Mouse (Mus musculus) 3134 (cell line): Measurements from ENCODE around the gene Bcl6b.
A peak's percentile ranks its signal among the peaks of the same experiment; 100 is the strongest.

ENCODE experiments used
- DNase-seq: peaks from one replicate; pipeline ENCODE4 v3.0.0-alpha.2; 2011; ENCODE audit warnings: low spot score; ENCODE audit not compliant: insufficient read length; ENCODE audit errors: extremely low read depth

Bcl6b gene

DNA sequence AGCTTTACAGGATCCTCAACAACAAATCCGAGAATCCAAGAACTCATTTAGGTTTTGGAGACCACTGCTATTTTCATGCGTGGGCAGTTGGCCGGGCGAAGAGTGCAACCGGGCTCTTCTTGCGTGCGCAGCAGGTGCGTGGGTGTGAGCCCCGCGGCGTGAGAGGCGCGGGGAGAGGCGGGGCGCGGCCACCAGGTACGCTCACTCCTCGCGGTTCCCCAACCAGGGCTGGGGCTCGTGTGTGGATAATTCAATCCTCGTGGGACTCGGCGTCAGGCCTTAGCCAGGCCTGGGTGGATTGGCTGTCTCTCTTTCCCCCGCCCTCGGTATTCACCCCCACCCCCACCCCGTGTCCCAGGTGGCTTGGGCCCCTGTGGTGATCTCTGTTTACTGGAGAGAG is 15.9 kb downstream of the Bcl6b start:
- DNase-seq, result no peak

DNA sequence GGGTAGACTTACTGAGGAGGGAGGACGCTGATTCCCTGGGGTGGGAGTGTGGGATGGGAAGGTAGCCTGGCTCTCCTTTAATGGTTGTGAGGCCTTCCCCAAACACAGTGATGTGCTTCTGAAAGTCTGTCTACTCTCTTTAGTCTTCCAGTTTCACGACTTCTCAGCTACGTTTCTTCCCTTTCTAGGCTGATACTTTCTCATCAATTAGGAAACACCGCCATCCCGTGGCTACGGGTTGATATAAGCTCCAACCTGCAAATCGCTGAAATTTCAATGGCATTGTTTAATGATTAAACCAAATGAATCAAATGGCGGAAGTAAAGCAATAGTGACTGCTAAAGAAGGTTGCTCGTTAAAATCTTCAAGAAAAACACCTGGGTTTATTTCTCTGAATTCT is 16.7 kb downstream of the Bcl6b start:
- peak; percentile 65 for DNase-seq

DNA sequence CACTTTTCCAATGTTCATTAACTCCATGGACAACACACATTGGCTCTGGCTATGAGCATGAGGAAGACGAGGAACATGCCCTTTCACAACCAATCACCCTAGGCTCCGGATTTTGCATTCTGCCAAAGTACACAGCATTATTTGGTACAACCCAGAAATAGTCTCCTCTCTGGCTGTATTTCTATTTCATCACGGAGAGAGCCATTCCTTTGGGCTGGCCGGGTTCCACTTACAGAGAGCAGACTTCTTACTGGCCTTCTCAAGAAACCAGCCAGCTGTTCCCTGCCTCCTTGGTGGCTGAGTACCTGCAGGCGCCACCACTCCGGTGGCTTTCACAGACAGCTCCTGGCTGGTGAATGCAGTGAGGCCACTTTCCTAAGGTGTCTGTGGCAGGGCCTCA is 17.2 kb downstream of the Bcl6b start, which contains the start of gene Slc16a11:
TSS of gene Slc16a11 (plus strand) at position 330 of the 400 bp plus-strand sequence.
- DNase-seq, result no peak

DNA sequence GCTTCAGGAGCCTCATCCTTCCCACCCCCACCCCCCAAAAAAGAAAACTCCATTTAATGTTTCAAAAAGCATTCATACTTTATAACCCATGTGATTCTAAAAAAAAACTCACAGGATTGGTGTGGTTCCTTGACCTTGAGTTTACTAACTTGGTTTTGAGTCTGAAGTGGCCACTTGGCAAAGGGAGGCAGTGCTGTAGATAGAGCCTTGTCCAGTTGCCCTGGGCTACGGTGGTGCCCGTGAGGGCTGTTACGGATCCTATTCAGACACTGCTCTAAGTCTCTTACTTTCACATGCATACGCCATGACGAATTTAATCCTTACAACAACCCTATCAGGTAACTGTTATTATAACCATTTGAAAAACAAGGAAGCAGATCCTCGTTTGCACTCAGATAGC is 17.6 kb downstream of the Bcl6b start:
- DNase-seq, result no peak

DNA sequence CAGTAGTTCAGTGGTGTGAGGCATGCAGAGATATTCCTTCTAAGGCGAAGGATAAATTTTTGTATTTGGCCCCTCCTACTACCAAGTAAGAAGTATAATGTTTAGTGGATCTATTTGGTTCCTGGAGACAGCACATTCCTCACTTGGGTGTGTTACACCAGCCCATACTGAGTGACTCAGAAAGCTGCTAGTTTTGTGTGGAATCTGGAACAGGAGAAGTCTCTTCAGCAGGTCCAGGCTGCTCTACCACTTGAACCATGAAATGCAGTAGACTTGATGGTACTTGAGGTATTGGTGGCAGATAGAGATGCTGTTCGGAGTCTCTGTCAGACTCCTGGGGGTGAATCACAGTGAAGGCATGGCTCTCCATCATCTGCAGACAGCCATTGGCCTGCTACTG is 18.9 kb downstream of the Bcl6b start:
- DNase-seq, result peak; percentile 67

DNA sequence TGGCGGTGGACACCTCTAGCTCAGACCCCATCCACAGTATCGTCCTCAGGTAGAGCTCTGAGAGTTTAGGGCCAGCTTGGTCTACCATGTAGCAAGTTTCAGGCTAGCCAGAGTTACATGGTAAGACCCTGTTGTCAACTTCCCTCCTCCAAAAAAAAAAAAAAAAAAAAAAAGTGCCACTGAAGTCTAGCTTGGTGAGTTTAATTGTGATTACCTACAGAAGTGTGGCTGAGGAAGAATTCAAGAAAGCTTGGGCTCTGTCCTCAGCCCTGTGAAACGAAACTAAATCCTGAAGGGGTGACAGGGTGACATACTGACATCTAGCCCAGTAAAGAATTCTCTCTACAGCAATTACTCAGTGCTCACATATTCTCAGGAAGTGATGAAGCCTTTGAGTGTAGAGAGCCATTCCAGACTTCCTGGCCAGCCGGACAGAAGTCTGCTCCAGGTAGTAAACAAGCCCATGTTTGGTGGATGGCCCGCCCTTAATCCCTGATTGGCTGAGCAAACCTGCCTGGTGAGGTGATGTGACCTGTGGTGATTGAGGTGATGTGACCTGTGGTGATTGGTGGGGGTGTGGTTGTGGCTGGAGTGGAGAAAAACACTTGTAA is 20.7 kb downstream of the Bcl6b start:
- DNase-seq, result no peak

DNA sequence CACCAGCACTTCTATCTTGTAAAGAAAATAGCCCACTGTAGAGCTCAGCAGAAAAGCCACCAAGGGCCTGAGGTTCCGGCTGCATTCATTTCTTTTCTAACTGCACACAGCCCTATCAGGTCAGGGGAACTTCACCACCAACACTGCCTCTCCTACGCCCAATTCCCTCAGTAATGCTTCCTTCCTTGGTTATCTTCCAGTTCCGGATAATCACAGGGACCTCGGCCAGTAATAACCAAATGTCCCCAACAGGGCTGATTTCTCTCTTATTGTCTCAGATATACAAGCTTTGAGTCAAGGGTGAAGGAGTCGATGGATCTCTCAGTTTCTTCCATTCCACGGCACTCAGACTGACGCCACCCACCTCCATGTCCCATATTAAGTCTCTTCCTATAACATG is 22.3 kb downstream of the Bcl6b start:
- no peak for DNase-seq

DNA sequence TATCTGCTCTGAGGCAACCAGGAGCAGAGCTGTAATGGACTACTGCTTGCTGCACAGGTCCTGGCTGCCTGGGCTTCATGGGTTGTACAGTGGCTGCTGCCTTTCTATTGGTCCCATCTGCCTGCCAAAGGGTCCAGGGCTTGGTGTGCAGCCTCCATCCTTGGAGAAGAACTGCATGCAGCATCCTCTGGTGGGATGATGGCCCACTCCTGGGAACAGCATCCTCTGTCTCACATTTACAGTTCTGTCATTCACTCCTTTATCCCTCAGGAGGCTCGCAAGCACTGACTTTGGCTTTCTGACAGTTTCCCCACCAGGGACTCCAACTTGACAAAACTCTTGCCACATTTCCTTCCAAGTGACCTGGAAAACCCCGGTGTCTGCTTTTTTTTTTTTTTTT is 22.8 kb downstream of the Bcl6b start:
- DNase-seq, result no peak

DNA sequence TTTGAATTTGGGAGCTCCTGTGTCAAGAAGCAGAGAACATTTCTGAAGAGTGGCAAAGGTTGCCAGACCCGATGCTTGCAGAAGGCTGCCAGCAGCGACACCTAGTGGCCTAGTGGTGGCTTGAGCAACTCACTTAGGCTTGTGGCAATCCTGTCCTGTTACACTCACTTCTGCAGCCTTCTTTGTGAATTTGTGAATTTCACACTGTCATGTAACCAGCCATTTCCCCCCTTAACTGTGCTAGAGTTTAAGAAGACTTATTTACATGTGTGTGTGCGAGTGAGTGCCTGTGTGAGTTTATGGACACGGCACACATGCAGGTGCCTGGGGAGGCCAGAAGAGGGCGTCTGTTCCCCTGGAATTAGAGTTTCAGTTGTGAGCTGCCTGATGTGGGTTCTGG is 27.9 kb downstream of the Bcl6b start:
- peak; percentile 57 for DNase-seq

DNA sequence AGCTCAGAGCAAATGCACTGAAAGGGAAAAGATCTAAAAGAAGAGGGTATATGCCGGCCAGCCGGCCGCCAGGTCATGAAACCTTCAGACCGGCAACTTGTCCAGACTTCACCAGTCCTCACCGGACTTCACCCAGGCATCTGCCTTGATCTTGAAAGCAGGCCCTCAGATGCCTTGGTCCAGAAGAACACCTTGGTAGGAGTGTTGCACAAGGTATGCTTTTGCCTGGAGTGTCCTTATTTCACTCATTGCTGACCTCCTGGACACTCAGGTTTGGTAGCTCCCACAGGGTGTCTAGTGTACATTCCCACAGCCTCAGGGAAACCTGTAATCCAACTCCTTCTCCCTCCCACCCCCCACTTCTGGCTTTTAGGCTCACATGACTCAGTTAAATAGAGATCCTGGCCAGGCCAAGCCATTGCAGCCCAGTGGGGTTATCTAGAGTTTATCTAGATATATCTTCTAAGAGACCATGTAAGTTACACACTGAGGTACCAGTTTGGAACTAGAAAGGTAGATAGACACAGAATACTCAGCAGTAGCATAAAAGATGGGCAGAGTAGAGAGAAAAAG is 29.5 kb downstream of the Bcl6b start:
- DNase-seq, result no peak

DNA sequence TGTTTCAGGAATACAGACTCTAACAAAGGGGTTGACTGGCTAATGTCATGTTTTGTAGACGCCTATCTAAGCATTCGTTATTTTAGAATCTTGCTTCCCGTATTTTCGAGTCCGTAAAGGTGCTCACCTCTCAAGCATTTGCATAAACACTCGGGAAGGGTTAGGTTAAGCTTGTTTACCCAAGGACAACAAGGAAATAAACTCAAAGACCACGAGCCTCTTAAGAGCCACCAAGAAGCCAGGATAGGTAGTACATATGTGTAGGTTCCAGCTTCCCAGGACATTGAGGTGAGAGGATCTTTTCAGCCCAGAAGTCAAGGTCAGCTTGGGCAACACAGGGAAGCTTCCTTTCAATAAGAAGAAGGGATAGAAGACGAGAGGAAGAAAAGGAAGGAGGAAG is 30.5 kb downstream of the Bcl6b start:
- DNase-seq, result no peak

DNA sequence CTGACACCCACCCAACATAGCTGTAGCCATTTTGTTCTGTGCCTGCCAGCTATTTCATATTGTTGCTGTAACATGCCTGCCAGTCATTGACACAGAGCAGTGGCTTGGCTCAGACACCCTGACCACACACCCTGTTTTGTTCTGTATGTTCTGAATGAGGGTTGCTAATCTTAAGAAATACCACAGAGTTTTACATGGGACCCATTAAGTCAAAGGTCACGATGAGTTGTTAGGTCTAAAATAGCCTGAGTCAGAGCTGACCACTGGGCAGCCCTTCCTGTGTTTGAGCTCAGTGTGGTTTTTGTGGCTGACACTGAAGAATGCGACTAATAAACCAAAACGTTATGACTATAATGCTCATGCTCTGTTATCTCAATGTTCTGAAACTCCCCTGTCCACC is 31.3 kb downstream of the Bcl6b start:
- DNase-seq, result peak; percentile 85

DNA sequence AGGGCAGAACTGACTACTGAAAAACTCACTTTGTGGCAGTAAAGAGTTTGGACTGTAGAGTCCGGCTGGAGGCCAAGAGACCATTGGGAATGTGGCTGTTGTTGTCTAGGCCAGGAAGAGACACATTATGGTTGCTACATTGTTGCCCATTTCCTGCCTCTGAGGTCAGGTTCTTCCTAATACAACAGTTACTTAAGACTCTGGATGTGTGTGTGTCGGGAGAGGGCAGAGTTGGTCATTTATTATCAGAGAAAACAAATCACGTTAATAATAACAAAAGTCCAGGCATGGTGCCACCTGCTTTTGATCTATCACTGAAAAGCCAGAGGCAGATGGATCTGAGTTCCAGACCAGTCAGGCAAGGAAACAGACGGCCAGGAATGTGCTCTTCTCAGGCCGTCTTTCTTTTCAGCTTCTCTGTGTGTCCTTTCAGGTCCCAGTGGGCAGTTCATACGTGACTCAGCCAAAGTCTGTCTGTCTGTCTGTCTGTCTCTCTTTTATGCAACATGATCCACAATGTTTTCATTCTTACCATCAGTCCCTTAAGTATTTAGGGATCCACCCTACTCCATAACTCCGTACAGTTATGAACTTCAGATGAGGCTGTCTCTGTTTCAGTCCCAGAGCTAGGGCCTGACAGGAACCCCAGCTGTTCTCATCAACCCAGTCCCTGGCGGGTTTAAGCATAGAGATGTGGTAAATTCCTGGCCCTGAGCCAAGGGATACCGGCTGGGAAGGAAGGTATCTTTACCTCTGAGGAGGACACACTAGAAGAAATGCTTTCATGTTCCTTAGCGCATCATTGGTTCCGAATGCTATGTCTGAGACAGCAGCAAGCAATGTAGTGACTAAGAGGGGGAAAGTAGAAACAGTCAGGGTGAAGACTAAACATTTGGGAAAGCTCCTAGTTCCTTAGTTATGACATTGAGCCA is 36.0 kb downstream of the Bcl6b start:
- DNase-seq, result peak; percentile 64

DNA sequence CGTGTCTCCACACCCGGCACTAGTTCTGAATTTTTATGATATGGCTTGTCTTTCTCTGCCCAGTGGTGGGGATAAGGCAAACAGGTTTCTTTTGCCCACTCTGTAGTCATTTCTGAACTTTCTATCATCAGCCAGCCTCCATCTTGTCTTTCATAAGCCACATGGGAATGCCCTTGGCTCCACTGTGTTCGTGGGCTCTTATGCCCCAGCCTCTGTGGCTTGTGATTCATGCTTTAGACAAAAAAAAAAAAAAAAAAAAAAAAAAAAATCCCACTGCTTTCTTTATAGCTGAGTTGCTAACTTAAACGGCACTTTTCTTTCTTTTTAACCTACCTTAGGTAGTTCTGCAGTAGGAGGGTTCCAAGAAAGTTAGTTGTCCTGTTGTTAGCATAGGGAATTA is 37.4 kb downstream of the Bcl6b start:
- DNase-seq, result peak; percentile 57

DNA sequence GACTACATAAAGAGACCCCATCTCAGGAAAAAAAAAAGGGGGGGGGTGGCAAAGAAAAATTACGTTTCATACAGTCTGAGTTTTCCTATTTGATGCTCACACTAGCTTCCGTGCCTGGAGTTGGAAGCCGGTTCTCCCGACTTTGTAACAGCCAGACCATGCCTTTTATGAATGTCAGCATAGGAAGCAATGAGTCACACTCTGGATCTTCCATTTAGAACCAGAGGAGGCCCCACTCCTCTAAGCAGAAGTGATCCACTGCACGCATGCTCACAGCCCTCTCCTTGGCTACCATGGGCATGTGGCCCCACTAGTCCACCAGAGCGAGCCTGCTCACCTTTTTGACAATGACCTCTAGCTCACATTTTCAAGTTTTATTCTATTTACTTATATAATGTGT is 38.4 kb downstream of the Bcl6b start:
- DNase-seq, result peak; percentile 62

DNA sequence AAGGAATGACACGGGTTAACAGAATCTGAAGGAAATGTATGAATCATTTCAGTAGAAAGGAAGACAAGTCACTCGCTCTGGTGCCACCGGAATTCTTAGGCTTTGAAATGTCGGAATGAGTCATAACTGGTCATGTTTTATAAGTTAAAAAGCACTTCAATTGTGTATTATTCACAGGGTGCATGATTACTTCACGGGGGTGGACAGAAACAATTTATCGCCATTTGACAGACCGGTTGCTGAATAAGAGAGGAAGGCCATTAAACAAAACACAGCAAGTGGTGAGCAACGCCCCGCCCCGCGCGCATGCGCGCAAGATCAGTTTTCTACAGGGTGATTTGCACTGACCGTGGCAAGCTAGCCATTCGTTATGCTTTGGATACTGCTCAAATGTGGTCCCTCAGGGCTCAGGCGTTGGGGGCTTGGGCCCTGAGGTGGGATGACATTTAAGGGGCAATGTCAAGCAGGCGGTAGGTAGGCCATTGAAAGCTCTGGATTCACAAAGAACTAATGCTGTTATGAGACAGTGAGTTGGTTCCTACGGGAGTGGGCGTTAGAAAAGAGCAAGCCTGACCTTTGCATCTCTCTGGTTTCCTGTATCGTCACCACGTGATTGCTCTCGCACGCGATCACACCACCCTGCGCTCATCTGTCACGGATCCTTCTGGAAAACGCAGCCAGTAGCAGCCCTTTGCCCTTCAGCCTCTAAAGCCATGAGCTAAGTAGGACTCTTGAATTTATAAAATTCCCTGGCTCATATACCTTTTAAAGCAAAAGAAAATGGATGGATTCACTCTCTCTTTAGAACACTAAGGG is 40.1 kb downstream of the Bcl6b start:
- DNase-seq, result peak; percentile 92

DNA sequence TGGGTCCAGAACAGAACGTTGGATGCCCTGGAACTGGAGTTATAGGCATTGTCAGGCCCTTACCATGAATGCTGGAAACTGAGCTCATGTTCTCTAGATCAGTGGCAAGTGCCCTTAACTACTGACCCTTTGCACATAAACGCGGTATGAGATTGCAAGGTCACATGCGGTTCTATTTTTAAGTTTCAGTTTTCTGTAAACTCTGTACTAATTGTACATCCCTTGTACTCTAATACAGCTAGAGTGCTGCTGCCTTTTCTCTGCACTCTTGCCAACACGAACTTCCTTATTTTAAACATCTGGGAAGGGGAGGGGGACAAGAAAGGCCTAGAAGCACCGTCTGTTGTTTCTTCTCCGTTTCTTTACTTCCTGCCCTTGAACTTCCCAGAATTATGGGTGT is 44.5 kb downstream of the Bcl6b start:
- DNase-seq, result no peak

DNA sequence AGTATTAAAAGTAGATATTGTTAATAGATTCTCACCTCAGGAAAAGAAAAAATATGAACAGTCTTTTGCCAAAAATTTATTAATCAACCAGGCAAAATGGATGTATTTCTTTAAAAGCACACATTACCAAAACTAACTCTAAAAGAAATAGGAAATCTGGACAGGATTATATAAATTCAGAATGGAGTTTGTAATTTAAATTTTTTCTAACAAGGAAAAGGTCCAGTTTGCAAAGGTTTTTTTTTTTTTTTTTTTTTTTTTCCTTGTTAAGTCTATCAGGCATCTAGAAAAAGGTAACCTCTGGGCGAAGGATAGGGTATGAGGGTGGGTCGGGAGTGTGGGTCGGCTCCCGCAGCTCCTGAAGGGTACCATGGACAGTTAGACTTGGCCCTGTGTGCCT is 49.1 kb downstream of the Bcl6b start:
- DNase-seq, result no peak

DNA sequence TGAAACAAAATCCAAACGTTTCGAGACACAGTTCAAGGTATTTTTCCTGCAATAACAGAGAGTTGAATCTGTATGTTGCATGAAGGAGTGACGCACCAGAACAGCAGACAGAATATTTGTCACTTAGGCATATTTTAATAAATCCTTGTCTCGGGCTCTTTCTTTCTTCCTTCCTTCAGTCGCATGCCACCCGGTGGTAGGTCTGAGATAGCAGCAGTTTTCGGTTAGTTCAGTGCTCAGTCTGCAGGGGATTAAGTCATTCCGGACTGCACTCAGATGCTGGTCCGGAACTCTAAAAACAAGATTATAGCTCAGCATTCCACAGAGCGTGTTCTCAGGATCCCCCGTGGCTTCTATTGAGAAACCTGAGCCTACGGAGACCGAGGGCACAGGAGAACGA is 50.2 kb downstream of the Bcl6b start:
- DNase-seq, result no peak

DNA sequence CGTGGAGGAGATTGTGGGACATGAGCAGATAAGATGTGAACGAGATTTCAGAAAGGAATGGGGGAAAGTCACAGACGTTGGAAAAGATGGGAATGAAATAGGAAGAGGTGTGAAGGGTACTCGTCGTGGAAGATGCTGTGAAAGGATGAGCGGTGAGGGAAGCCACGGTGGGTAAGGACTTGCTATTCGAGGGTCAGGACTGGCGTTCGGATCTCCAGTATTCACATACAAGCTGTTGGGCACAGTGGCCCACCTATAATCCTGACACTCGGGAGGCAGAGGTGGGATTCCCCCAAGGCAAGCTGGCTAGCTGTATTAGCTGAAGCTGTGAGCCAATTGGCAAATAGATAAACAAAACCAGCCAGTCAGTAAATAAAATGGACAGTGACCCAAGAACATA is 50.8 kb downstream of the Bcl6b start:
- DNase-seq, result no peak

DNA sequence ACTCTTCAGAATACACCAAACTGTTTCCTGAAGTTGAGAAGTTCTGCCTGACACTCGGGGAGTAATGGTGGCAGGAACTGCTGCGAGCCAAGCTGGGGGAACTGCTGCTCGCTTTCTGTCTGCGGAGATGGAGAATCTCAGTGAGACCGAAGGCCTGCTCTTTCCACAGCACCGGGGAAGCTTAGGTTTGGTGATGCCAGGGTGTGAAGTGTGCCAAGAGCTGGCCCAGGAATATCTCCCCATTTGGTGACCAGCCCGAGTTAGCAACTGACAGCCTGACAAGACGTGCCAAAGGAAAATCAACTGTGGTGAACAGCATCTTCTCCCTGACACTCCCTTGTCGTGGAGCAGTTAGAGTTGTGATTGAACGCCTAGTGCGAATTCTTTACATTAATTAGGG is 51.3 kb downstream of the Bcl6b start:
- DNase-seq, result no peak
